Mouse (Mus musculus) limb, embryonic 11.5 days (tissue): ENCODE measurements at regions not wholly inside any gene's neighbourhood (a gene's known extent, or its start where the extent isn't known, plus 50 kb on each side); places are given as distances from the start of the nearest gene placed in this dataset.

Experiments used
- ATAC-seq: fragments of 200-750 bp; cut with Nextera tagmentation; 2 replicates; pipeline ENCODE4 v1.8.0; 2017; ENCODE audit warnings: low read depth; ENCODE audit not compliant: insufficient number of reproducible peaks, low FRiP score, low TSS enrichment
- DNase-seq: peaks from one replicate; pipeline ENCODE4 v3.0.0-alpha.2; 2015; ENCODE audit warnings: low spot score
- H3K27ac ChIP-seq: fragments of 300-500 bp; sonication (generic); replicated peaks from 2 replicates; pipeline ENCODE4 v1.5.1; 2014; ENCODE audit warnings: low read depth, mild to moderate bottlenecking, low read length
- H3K27me3 ChIP-seq: fragments of 300-500 bp; sonication (generic); 2 replicates; pipeline ENCODE4 v1.6.1; 2014; ENCODE audit warnings: mild to moderate bottlenecking, low read length, mixed read lengths; ENCODE audit not compliant: control insufficient read depth, insufficient read depth
- H3K36me3 ChIP-seq: fragments of 300-500 bp; sonication (generic); 2 replicates; pipeline ENCODE4 v1.6.1; 2014; ENCODE audit warnings: mild to moderate bottlenecking, low read length, moderate library complexity, mixed read lengths; ENCODE audit not compliant: control insufficient read depth, insufficient read depth
- H3K4me1 ChIP-seq: fragments of 300-500 bp; sonication (generic); 2 replicates; pipeline ENCODE4 v1.6.1; 2014; ENCODE audit warnings: low read length, mixed read lengths; ENCODE audit not compliant: control insufficient read depth, insufficient read depth
- H3K4me2 ChIP-seq: fragments of 300-500 bp; sonication (generic); 2 replicates; pipeline ENCODE4 v1.6.1; 2014; ENCODE audit warnings: low read depth, mild to moderate bottlenecking, moderate library complexity; ENCODE audit not compliant: severe bottlenecking
- H3K4me3 ChIP-seq: fragments of 300-500 bp; sonication (generic); 2 replicates; pipeline ENCODE4 v1.5.1; 2014; ENCODE audit warnings: low read depth, low read length
- H3K9ac ChIP-seq: fragments of 300-500 bp; sonication (generic); 2 replicates; pipeline ENCODE4 v1.6.1; 2014; ENCODE audit warnings: mild to moderate bottlenecking, low read length
- H3K9me3 ChIP-seq: fragments of 300-500 bp; sonication (generic); 2 replicates; pipeline ENCODE4 v1.6.1; 2016; ENCODE audit warnings: low read length; ENCODE audit not compliant: control insufficient read depth
- WGBS: fragments of 180-500 bp; shearing (Covaris S2); extraction: QIAGEN DNeasy Blood & Tissue Kit; methylation state at CpG from one replicate; pipeline ENCODE4 v1.1.7; 2014; 5-methylcytosine and 5-hydroxymethylcytosine counted together

DNA sequence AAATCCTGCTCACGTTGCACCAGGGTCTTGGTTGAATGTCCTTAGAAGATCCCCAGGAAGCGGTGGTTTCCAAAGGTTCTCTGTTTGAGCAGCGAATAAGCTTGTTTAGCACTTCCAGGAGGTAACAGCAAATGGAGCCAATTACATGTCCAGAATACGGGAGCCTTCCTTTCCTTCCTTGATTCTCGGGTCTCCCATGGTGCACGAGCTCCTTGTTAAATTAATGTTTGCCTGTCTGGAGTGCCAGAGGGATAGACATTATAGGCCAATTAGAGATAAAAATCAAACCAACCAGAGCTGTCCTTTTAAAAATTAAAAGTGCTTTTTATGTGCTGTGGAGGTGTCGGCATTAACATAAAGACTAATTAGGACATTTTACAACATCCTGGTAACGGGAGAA is 437.0 kb downstream of the Slc4a3 start:
- Histone ChIP-seq H3K27ac (no peak overlapping the region), H3K4me3 (no peak overlapping the region), H3K9ac (no peak overlapping the region), H3K27me3 (no peaks in the 10 kb centered on the region), H3K9me3 (no peaks in the 10 kb centered on the region), H3K4me1 (no peaks in the 10 kb centered on the region), H3K36me3 (no peaks in the 10 kb centered on the region), H3K4me2 (no peak overlapping the region)
- ATAC-seq = peak; percentile 60; the same call in 1 of the 2 replicates
- DNase-seq = peak; percentile 51
- WGBS = 21% methylated on average over 8 of the region's 8 CpGs

DNA sequence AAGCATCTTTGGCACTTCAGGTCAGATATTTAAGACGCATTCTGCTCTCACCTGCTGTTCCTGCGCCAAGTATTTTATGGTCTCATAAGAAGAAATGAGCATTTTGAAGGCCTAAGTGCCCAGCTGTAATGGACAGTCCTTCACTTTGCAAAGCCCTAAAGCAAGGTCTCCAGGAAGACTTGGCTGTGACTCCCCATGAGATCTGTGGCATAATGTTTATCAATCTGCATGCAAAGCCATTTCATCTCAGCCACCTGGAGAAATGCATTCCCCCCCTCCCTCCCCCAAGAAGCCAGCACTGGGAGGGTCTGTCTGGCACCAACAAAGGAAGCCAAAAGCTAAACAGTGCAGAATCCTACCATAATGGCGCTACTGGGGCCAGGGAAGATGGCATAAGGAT is 437.4 kb downstream of the Slc4a3 start:
- WGBS = 44% methylated on average over 3 of the region's 3 CpGs
- DNase-seq = peak; percentile 52
- peak; percentile 51; the same call in 1 of the 2 replicates for ATAC-seq
- H3K4me1 ChIP-seq = no peaks in the 10 kb centered on the region
- H3K27ac ChIP-seq = peak overlapping the region; percentile 63; the same call in 1 of the 2 replicates
- no peak overlapping the region for H3K4me3 ChIP-seq
- no peak overlapping the region for H3K4me2 ChIP-seq
- no peaks in the 10 kb centered on the region for H3K9me3 ChIP-seq
- H3K36me3 ChIP-seq = no peaks in the 10 kb centered on the region
- H3K9ac ChIP-seq = no peak overlapping the region
- no peaks in the 10 kb centered on the region for H3K27me3 ChIP-seq

DNA sequence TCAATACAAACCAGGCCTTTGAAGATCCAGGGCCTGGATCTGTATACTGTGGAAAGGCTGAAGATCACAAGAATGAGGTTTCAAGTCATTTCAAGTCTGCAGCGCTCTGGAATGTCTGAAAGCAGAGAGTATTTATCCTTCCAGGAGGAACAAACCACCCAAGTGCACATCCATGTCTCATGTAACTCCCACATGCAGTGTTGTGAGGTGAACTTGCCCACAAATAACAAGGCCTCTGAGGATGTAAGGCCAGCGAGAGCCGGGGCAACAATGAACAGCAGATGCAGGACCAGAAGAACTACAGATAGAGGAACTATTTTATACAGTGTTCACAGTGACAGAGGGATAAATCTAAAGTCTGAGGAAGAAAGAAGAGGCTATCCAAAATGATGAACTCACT is 442.4 kb downstream of the Slc4a3 start:
- no peaks in the 10 kb centered on the region for H3K36me3 ChIP-seq
- no peak overlapping the region for H3K4me3 ChIP-seq
- ATAC-seq = no peak
- no peaks in the 10 kb centered on the region for H3K27me3 ChIP-seq
- H3K4me1 ChIP-seq = no peaks in the 10 kb centered on the region
- H3K9me3 ChIP-seq = no peaks in the 10 kb centered on the region
- no peak overlapping the region for H3K9ac ChIP-seq
- no peak overlapping the region for H3K27ac ChIP-seq
- no peak overlapping the region for H3K4me2 ChIP-seq
- WGBS = 85% methylated on average over 3 of the region's 3 CpGs
- no peak for DNase-seq

DNA sequence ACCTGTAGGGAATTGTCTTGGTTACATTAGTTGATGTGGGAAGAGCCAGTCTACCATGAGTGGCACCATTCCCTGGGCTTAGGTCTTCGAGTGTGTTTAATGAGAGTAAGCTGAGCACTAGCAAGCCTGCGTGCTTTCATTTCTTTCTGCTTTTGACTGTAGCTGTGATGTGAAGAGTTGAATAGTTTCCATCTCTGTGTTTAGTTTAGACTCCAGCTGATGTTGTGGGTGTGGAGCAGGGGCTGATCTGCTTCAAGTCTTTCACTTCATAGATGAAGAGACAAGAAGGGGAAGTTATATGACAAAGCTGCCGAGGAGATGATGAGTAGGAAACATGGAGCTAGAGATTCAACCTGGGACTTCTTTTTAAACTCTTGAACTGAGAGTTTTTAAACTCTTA is 446.0 kb downstream of the Slc4a3 start:
- WGBS = 90% methylated on average over 3 of the region's 3 CpGs

DNA sequence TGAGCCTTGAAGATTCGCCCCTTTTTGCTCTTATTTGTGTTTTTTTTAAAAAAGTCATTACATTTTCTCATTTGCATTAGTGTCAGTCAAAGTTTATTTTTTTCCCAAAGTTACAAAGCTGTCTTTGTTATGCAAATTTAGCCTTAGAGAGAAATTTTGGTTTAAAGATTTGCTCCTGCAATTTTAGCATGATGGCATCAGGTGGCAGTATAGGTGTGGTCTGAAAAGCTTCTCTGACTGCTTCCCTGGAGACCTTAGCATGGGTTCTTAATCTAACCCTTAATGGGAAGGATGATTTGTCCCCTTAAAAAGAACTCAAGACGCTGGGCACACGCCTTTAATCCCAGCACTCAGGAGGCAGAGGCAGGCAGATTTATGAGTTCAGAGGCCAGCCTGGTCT is 451.2 kb downstream of the Slc4a3 start:
- Histone ChIP-seq H3K4me2 (no peak overlapping the region), H3K9me3 (no peaks in the 10 kb centered on the region), H3K27ac (no peak overlapping the region), H3K4me1 (no peaks in the 10 kb centered on the region), H3K27me3 (no peaks in the 10 kb centered on the region), H3K9ac (no peak overlapping the region), H3K36me3 (no peaks in the 10 kb centered on the region), H3K4me3 (no peak overlapping the region)
- WGBS = 53% methylated on average over 3 of the region's 3 CpGs
- ATAC-seq (no peak), DNase-seq (no peak)

More for the DNA sequence above, 446.0 kb downstream of the Slc4a3 start:
- Histone ChIP-seq H3K27ac (no peak overlapping the region), H3K9me3 (no peaks in the 10 kb centered on the region), H3K36me3 (no peaks in the 10 kb centered on the region), H3K4me1 (no peaks in the 10 kb centered on the region), H3K9ac (no peak overlapping the region), H3K27me3 (no peaks in the 10 kb centered on the region), H3K4me3 (no peak overlapping the region), H3K4me2 (no peak overlapping the region)
- no peak for DNase-seq
- ATAC-seq = no peak

DNA sequence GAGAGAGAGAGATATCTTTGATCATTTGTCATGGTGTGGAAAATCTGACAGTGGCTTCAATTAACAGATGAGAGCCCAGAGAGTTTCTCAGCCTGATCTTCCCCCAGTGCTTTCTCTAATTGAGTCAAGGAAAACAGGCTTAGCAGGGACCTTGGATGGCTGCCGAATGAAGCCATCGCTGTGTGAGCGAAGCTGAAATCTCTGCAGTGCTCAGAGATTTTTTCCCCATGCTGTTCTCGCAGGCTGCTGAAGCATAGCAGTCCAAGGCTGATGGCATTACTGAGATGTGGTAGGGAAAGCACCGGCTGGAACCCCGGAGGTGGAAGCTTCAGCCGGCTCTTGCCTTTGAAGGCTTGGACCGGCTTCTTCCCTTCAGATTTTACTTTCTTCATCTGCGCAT is 455.1 kb downstream of the Slc4a3 start:
- H3K9ac ChIP-seq = no peak overlapping the region
- no peaks in the 10 kb centered on the region for H3K9me3 ChIP-seq
- H3K4me2 ChIP-seq = no peak overlapping the region
- H3K4me1 ChIP-seq = no peaks in the 10 kb centered on the region
- no peaks in the 10 kb centered on the region for H3K36me3 ChIP-seq
- H3K4me3 ChIP-seq = no peak overlapping the region
- no peak for ATAC-seq
- WGBS = 85% methylated on average over 9 of the region's 9 CpGs
- DNase-seq = no peak
- H3K27me3 ChIP-seq = no peaks in the 10 kb centered on the region
- H3K27ac ChIP-seq = no peak overlapping the region

DNA sequence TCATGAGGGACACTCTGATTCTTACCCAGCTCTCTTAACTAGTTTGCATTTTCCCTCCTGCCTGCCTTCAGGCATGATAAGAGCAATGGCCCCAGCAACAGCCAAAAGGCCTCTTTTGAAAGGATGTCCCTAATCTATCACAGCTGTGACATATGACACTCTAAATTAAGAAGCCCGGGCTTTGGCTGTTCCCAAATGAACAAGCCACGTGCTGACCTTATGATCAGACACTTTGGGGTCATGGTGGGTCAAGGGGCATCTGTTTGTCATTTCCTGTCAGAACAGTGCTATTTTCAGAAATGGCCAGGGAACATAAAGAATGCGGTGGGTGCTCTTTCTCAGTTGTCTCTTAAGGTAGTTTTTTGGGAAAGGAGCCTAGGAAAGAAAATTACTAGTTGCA is 463.5 kb downstream of the Slc4a3 start:
- no peak overlapping the region for H3K4me3 ChIP-seq
- H3K4me1 ChIP-seq = peaks cover 14% of the 10 kb centered on the region; the same call in 1 of the 2 replicates
- no peaks in the 10 kb centered on the region for H3K9me3 ChIP-seq
- WGBS = 0% methylated on average over 3 of the region's 3 CpGs
- no peak overlapping the region; the same call in 1 of the 2 replicates for H3K27ac ChIP-seq
- no peak for ATAC-seq
- H3K36me3 ChIP-seq = no peaks in the 10 kb centered on the region
- no peak overlapping the region for H3K9ac ChIP-seq
- H3K4me2 ChIP-seq = no peak overlapping the region
- no peaks in the 10 kb centered on the region for H3K27me3 ChIP-seq
- peak; percentile 85 for DNase-seq

DNA sequence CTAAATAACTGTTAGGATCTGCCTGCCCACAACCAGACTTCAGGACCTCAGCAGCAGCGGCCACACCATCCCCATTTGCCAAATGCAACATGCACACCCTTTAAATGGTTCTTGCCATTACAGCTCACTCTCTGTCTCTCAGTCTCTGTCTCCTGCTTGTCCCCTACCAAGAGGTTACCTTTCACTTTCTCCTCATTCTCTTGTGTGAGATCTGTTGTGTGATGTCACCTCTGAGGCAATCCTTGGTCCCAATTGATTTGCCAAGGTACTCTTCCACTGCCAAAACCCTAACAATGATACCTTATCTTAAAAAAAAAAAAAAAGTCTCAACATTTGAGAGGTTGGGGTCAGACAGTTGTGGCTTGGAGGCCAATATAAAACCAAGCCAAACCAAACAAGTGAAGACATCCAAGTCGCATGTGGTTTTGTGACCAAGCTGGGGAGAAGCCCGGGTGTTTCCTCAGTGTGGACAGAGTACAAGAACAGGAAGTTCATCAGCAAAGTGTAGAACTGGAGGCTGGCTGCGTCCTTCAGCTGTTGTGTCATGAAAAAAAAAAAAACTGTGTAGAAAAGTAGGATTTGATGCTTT is 464.2 kb downstream of the Slc4a3 start:
- Histone ChIP-seq H3K4me2 (no peak overlapping the region), H3K9me3 (no peaks in the 10 kb centered on the region), H3K4me1 (peaks cover 14% of the 10 kb centered on the region; the same call in 1 of the 2 replicates), H3K27me3 (no peaks in the 10 kb centered on the region), H3K9ac (no peak overlapping the region), H3K4me3 (no peak overlapping the region), H3K27ac (no peak overlapping the region; the same call in 1 of the 2 replicates), H3K36me3 (no peaks in the 10 kb centered on the region)
- DNase-seq (no peak), ATAC-seq (no peak)
- 71% methylated on average over 4 of the region's 4 CpGs for WGBS

DNA sequence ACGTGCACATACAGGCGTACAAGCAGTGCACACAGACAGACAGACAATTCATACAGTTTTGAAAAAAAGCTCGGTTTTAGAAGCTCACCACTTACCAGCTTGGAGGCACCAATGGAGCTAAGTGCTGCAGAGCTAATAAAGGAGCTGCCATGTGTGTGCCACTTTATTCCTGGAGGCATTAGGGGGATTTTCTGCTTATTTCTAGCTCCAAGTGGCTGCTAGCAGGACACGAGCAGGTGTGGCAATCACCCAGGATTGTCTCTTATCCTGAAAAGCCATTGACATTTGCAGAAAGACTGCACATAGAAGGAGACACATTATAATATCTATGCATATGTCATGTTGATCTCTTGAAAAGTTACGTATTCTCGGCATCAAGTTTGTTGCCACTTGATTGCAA is 472.5 kb downstream of the Slc4a3 start:
- WGBS = 84% methylated on average over 6 of the region's 6 CpGs
- Histone ChIP-seq H3K9ac (no peak overlapping the region), H3K4me2 (no peak overlapping the region), H3K9me3 (no peaks in the 10 kb centered on the region), H3K4me1 (0 out of 2 replicates have a peak, but pooled peaks cover 3% of the 10 kb centered on the region), H3K27ac (no peak overlapping the region), H3K4me3 (no peak overlapping the region), H3K36me3 (no peaks in the 10 kb centered on the region), H3K27me3 (no peaks in the 10 kb centered on the region)
- no peak for DNase-seq
- ATAC-seq = no peak
